Mouse (Mus musculus) small intestine, adult 2 months (tissue): ENCODE data around the gene Rom1. TPM values are rescaled to one million over a fixed set of nuclear protein-coding genes. Genes with fewer than 3 reads are reported as not detected.

Experiments
- H3K27ac ChIP-seq: fragments of 200-500 bp; 2 replicates; pipeline ENCODE4 v1.5.1; 2012; ENCODE audit warnings: low read depth, low read length, control low read depth, inconsistent platforms; ENCODE audit not compliant: insufficient read depth
- H3K27me3 ChIP-seq: fragments of 200-500 bp; 2 replicates; pipeline ENCODE4 v1.6.1; 2012; ENCODE audit warnings: mild to moderate bottlenecking, moderate library complexity, low read length, inconsistent platforms; ENCODE audit not compliant: control insufficient read depth, insufficient read depth
- H3K36me3 ChIP-seq: fragments of 200-500 bp; 2 replicates; pipeline ENCODE4 v1.6.1; 2012; ENCODE audit warnings: mild to moderate bottlenecking, low read length, control low read depth, inconsistent platforms; ENCODE audit not compliant: control insufficient read depth, insufficient read depth
- H3K4me1 ChIP-seq: fragments of 200-500 bp; 2 replicates; pipeline ENCODE4 v1.6.1; 2012; ENCODE audit warnings: low read length, inconsistent platforms, mixed read lengths; ENCODE audit not compliant: control insufficient read depth, insufficient read depth, insufficient read length
- H3K4me3 ChIP-seq: fragments of 200-500 bp; 2 replicates; pipeline ENCODE4 v1.5.1; 2012; ENCODE audit warnings: low read depth, mild to moderate bottlenecking, control low read depth, inconsistent platforms, low read length, moderate library complexity
- CTCF ChIP-seq: fragments of 200-500 bp; IDR thresholded peaks from 2 replicates; pipeline ENCODE4 v1.5.1; 2012; ENCODE audit warnings: low read depth, mild to moderate bottlenecking, control low read depth, inconsistent platforms, low read length, moderate library complexity, mixed read lengths; ENCODE audit not compliant: insufficient replicate concordance, insufficient read length; ENCODE audit errors: extremely low read depth
- POLR2A ChIP-seq: fragments of 200-500 bp; IDR thresholded peaks from 2 replicates; pipeline ENCODE4 v1.6.1; 2012; ENCODE audit warnings: low read depth, mild to moderate bottlenecking, control low read depth, inconsistent platforms, low read length, moderate library complexity
- WGBS: fragments of 180-500 bp; shearing (Covaris S2); methylation state at CpG from one replicate; pipeline ENCODE4 v1.1.7; 2018; 5-methylcytosine and 5-hydroxymethylcytosine counted together
- polyA plus RNA-seq: library from polyadenylated mRNA; depleted of rRNA; stranded (reverse); fragments of >200 nt; gene quantifications from 2 replicates; pipeline ENCODE4 v1.2.3, GENCODE M21; 2012

Gene Rom1
- polyA plus RNA-seq, 1 experiment, result 15.1 TPM

- Histone ChIP-seq H3K27me3 (no peaks in the 10 kb centered on the region), H3K4me1 (peaks cover 9% of the 10 kb centered on the region), H3K27ac (0 out of 2 replicates have a peak overlapping the region, but pooled peaks have one; percentile 77), H3K36me3 (peaks cover 14% of the 10 kb centered on the region; the same call in 1 of the 2 replicates), H3K4me3 (peak overlapping the region; percentile 95)
- TF ChIP-seq CTCF (no peak), POLR2A (no peak)
- 3% methylated on average over 11 of the region's 11 CpGs for WGBS
Observed at GRCm38 (mm10) chr19:8930117-8930516, 961 bp upstream of the Rom1 start.

- 28% methylated on average over 16 of the region's 16 CpGs for WGBS
- H3K27ac ChIP-seq, result peak overlapping the region; percentile 77; the same call in 1 of the 2 replicates
- TF ChIP-seq CTCF, result no peak
- no peak for TF ChIP-seq POLR2A
- H3K4me3 ChIP-seq, result peak overlapping the region; percentile 95
- peaks cover 7% of the 10 kb centered on the region; the same call in 1 of the 2 replicates for H3K36me3 ChIP-seq
- no peaks in the 10 kb centered on the region for H3K27me3 ChIP-seq
- H3K4me1 ChIP-seq, result peaks cover 9% of the 10 kb centered on the region
Observed at GRCm38 (mm10) chr19:8928689-8929223, 400 bp downstream of the Rom1 start.

GRCm38 (mm10) chr19:8927891-8928525 lies 1.1 kb downstream of the Rom1 start:
- WGBS, result 88% methylated on average over 12 of the region's 12 CpGs
- H3K4me3 ChIP-seq, result no peak overlapping the region
- no peaks in the 10 kb centered on the region for H3K27me3 ChIP-seq
- H3K4me1 ChIP-seq, result peaks cover 9% of the 10 kb centered on the region
- TF ChIP-seq CTCF (no peak), POLR2A (no peak)
- H3K36me3 ChIP-seq, result peaks cover 7% of the 10 kb centered on the region; the same call in 1 of the 2 replicates
- H3K27ac ChIP-seq, result no peak overlapping the region

- Histone ChIP-seq H3K4me1 (peaks cover 9% of the 10 kb centered on the region), H3K27me3 (no peaks in the 10 kb centered on the region), H3K36me3 (peaks cover 9% of the 10 kb centered on the region; the same call in 1 of the 2 replicates), H3K27ac (no peak overlapping the region), H3K4me3 (no peak overlapping the region)
- 79% methylated on average over 2 of the region's 2 CpGs for WGBS
- no peak for TF ChIP-seq CTCF
Observed at GRCm38 (mm10) chr19:8926766-8927165, 2.4 kb downstream of the Rom1 start.

GRCm38 (mm10) chr19:8921741-8922140 lies 7.4 kb downstream of the Rom1 start:
- 73% methylated on average over 9 of the region's 9 CpGs for WGBS
- Histone ChIP-seq H3K36me3 (peaks cover 9% of the 10 kb centered on the region; the same call in 1 of the 2 replicates), H3K4me3 (no peak overlapping the region), H3K27ac (no peak overlapping the region), H3K4me1 (peaks cover 5% of the 10 kb centered on the region; the same call in 1 of the 2 replicates), H3K27me3 (no peaks in the 10 kb centered on the region)
- TF ChIP-seq CTCF (no peak), POLR2A (no peak)

GRCm38 (mm10) chr19:8920836-8921291 lies 8.3 kb downstream of the Rom1 start:
- Histone ChIP-seq H3K27me3 (no peaks in the 10 kb centered on the region), H3K4me1 (peaks cover 5% of the 10 kb centered on the region; the same call in 1 of the 2 replicates), H3K36me3 (peaks cover 14% of the 10 kb centered on the region), H3K27ac (peak overlapping the region; percentile 80), H3K4me3 (peak overlapping the region; percentile 71)
- WGBS, result under 1% methylated on average over 6 of the region's 6 CpGs
- TF ChIP-seq CTCF (no peak), POLR2A (no peak)

- Histone ChIP-seq H3K27me3 (no peaks in the 10 kb centered on the region), H3K27ac (peak within 1 kb of the TSS; percentile 80), H3K36me3 (peaks cover 19% of the 10 kb centered on the region), H3K4me3 (peak within 1 kb of the TSS; percentile 71), H3K4me1 (peaks cover 5% of the 10 kb centered on the region; the same call in 1 of the 2 replicates)
- TF ChIP-seq POLR2A (peak; percentile 69), CTCF (no peak)
- 1% methylated on average over 50 of the region's 50 CpGs for WGBS
Observed at GRCm38 (mm10) chr19:8920073-8920736, 9.0 kb downstream of the Rom1 start, which contains the start of gene B3gat3. Gene B3gat3, plus strand, starts transcription at chr19:8920374.
